Mouse (Mus musculus): ENCODE data around the gene Sesn2. TPM values are rescaled to one million over a fixed set of nuclear protein-coding genes. Genes with fewer than 3 reads are reported as not detected.

Sesn2 gene
- total and polyA plus RNA-seq, 2 experiments from 2014 or later, result 5.2 to 6.2 TPM

- no peak for DNase-seq (ENCODE audit: low spot score)
- Histone ChIP-seq H3K4me3 (ENCODE audit: low read depth, low read length) (no peak overlapping the region), H3K4me2 (ENCODE audit: low read depth, low read length) (no peak overlapping the region), H3K27ac (ENCODE audit: low read depth) (no peak overlapping the region), H3K4me1 (ENCODE audit: control insufficient read depth, insufficient read depth) (no peaks in the 10 kb centered on the region), H3K9me3 (replicated peaks; ENCODE audit: control insufficient read depth, low read length) (no peaks in the 10 kb centered on the region), H3K9ac (replicated peaks; ENCODE audit: low read depth, low read length) (no peak overlapping the region), H3K36me3 (replicated peaks; ENCODE audit: control insufficient read depth, insufficient read depth, low read length) (no peaks in the 10 kb centered on the region), H3K27me3 (ENCODE audit: control insufficient read depth, insufficient read depth, low read length) (no peaks in the 10 kb centered on the region)
- no peak for TF ChIP-seq EP300 (IDR thresholded peaks at IDR 0.05; ENCODE audit: low read depth)
- no peak for TF ChIP-seq CTCF (IDR thresholded peaks at IDR 0.05; ENCODE audit: low read depth)
- ATAC-seq (ENCODE audit: insufficient read depth, low read depth), result no peak
- 68% methylated on average over 13 of the region's 13 CpGs for WGBS
Observed at GRCm38 (mm10) chr4:132475895-132476878, 34.1 kb downstream of the Sesn2 start.

- Histone ChIP-seq H3K9ac (replicated peaks; ENCODE audit: low read depth, low read length) (no peak overlapping the region), H3K36me3 (replicated peaks; ENCODE audit: control insufficient read depth, insufficient read depth, low read length) (no peaks in the 10 kb centered on the region), H3K4me3 (ENCODE audit: low read depth, low read length) (no peak overlapping the region), H3K27ac (ENCODE audit: low read depth) (no peak overlapping the region), H3K27me3 (ENCODE audit: control insufficient read depth, insufficient read depth, low read length) (no peaks in the 10 kb centered on the region), H3K9me3 (replicated peaks; ENCODE audit: control insufficient read depth, low read length) (no peaks in the 10 kb centered on the region), H3K4me2 (ENCODE audit: low read depth, low read length) (no peak overlapping the region), H3K4me1 (ENCODE audit: control insufficient read depth, insufficient read depth) (no peaks in the 10 kb centered on the region)
- ATAC-seq (ENCODE audit: insufficient read depth, low read depth) (no peak), DNase-seq (ENCODE audit: low spot score) (no peak)
- no peak for TF ChIP-seq CTCF (IDR thresholded peaks at IDR 0.05; ENCODE audit: low read depth)
- TF ChIP-seq EP300 (IDR thresholded peaks at IDR 0.05; ENCODE audit: low read depth), result no peak
- WGBS, result 68% methylated on average over 4 of the region's 4 CpGs
Observed at GRCm38 (mm10) chr4:132474631-132475030, 35.7 kb downstream of the Sesn2 start.

- Histone ChIP-seq H3K36me3 (replicated peaks; ENCODE audit: control insufficient read depth, insufficient read depth, low read length) (no peaks in the 10 kb centered on the region), H3K9me3 (replicated peaks; ENCODE audit: control insufficient read depth, low read length) (no peaks in the 10 kb centered on the region), H3K4me3 (ENCODE audit: low read depth, low read length) (no peak overlapping the region), H3K9ac (replicated peaks; ENCODE audit: low read depth, low read length) (no peak overlapping the region), H3K4me2 (ENCODE audit: low read depth, low read length) (no peak overlapping the region), H3K27ac (ENCODE audit: low read depth) (no peak overlapping the region), H3K27me3 (ENCODE audit: control insufficient read depth, insufficient read depth, low read length) (no peaks in the 10 kb centered on the region), H3K4me1 (ENCODE audit: control insufficient read depth, insufficient read depth) (no peaks in the 10 kb centered on the region)
- no peak for TF ChIP-seq CTCF (IDR thresholded peaks at IDR 0.05; ENCODE audit: low read depth)
- no peak for TF ChIP-seq EP300 (IDR thresholded peaks at IDR 0.05; ENCODE audit: low read depth)
- no peak for ATAC-seq (ENCODE audit: insufficient read depth, low read depth)
- 75% methylated on average over 9 of the region's 9 CpGs for WGBS
- DNase-seq (ENCODE audit: low spot score), result no peak
Observed at GRCm38 (mm10) chr4:132473411-132473810, 36.9 kb downstream of the Sesn2 start.

GRCm38 (mm10) chr4:132469873-132470272 lies 40.4 kb downstream of the Sesn2 start:
- no peak for DNase-seq (ENCODE audit: low spot score)
- Histone ChIP-seq H3K4me1 (ENCODE audit: control insufficient read depth, insufficient read depth) (no peaks in the 10 kb centered on the region), H3K36me3 (replicated peaks; ENCODE audit: control insufficient read depth, insufficient read depth, low read length) (no peaks in the 10 kb centered on the region), H3K4me2 (ENCODE audit: low read depth, low read length) (no peak overlapping the region), H3K27ac (ENCODE audit: low read depth) (no peak overlapping the region), H3K9me3 (replicated peaks; ENCODE audit: control insufficient read depth, low read length) (no peaks in the 10 kb centered on the region), H3K9ac (replicated peaks; ENCODE audit: low read depth, low read length) (no peak overlapping the region), H3K27me3 (ENCODE audit: control insufficient read depth, insufficient read depth, low read length) (no peaks in the 10 kb centered on the region), H3K4me3 (ENCODE audit: low read depth, low read length) (no peak overlapping the region)
- TF ChIP-seq CTCF (IDR thresholded peaks at IDR 0.05; ENCODE audit: low read depth) (no peak), EP300 (IDR thresholded peaks at IDR 0.05; ENCODE audit: low read depth) (no peak)
- WGBS, result 13% methylated on average over 3 of the region's 3 CpGs
- ATAC-seq (ENCODE audit: insufficient read depth, low read depth), result no peak

GRCm38 (mm10) chr4:132464255-132464613 lies 46.1 kb downstream of the Sesn2 start:
- no peak; the same call in 1 of the 2 replicates for ATAC-seq (ENCODE audit: insufficient read depth, low read depth)
- peaks cover 12% of the 10 kb centered on the region for H3K36me3 ChIP-seq (replicated peaks; ENCODE audit: control insufficient read depth, insufficient read depth, low read length)
- H3K9me3 ChIP-seq (replicated peaks; ENCODE audit: control insufficient read depth, low read length), result no peaks in the 10 kb centered on the region
- no peak overlapping the region; the same call in 1 of the 2 replicates for H3K27ac ChIP-seq (ENCODE audit: low read depth)
- DNase-seq (ENCODE audit: low spot score), result no peak
- peak overlapping the region; percentile 73 for H3K9ac ChIP-seq (replicated peaks; ENCODE audit: low read depth, low read length)
- peaks cover 6% of the 10 kb centered on the region; the same call in 1 of the 2 replicates for H3K4me1 ChIP-seq (ENCODE audit: control insufficient read depth, insufficient read depth)
- TF ChIP-seq CTCF (IDR thresholded peaks at IDR 0.05; ENCODE audit: low read depth) (no peak), EP300 (IDR thresholded peaks at IDR 0.05; ENCODE audit: low read depth) (no peak)
- H3K27me3 ChIP-seq (ENCODE audit: control insufficient read depth, insufficient read depth, low read length), result no peaks in the 10 kb centered on the region
- peak overlapping the region; percentile 86 for H3K4me2 ChIP-seq (ENCODE audit: low read depth, low read length)
- peak overlapping the region; percentile 65 for H3K4me3 ChIP-seq (ENCODE audit: low read depth, low read length)
- WGBS, result 2% methylated on average over 5 of the region's 5 CpGs
